Mouse (Mus musculus) megakaryocyte progenitor cell, adult 5-6 weeks (primary cell): Measurements from ENCODE around the gene Egr2. TPM values are rescaled to one million over a fixed set of nuclear protein-coding genes. Genes with fewer than 3 reads are reported as not detected.

Source experiments
- ATAC-seq: replicated peaks from 2 replicates; pipeline ENCODE4 v1.8.0; 2016; ENCODE audit warnings: mild to moderate bottlenecking, moderate TSS enrichment, inconsistent platforms; ENCODE audit not compliant: poor library complexity
- total RNA-seq, 2 experiments: library from RNA; stranded (forward) in 1 of 2; stranded (reverse) in 1 of 2; fragments of 157-497, 149-512 nt in 1 of 2; fragments of 200-1000 nt in 1 of 2; gene quantifications; 2 replicates each; pipeline versions ENCODE4 v1.2.3 to v1.2.4; 2015 to 2017

Gene Egr2
- total RNA-seq (2015) (0.84 and 1.1 TPM in 2 replicates), total RNA-seq (2017) (1.9 and 2.2 TPM in 2 replicates)

GRCm38 (mm10) chr10:67535256-67535655, at the start of gene Egr2:
TSS of gene Egr2 (plus strand) at chr10:67535475.
- ATAC-seq: no peak; the same call in 1 of the 2 replicates

GRCm38 (mm10) chr10:67487496-67487895, 47.8 kb upstream of the Egr2 start:
- ATAC-seq: 0 out of 2 replicates have a peak, but pooled peaks have one; percentile 20

GRCm38 (mm10) chr10:67489836-67490235, 45.4 kb upstream of the Egr2 start:
- peak; percentile 68 for ATAC-seq

- peak; percentile 64 for ATAC-seq
Measured at GRCm38 (mm10) chr10:67490632-67491031, 44.6 kb upstream of the Egr2 start.

GRCm38 (mm10) chr10:67492161-67492571, 43.1 kb upstream of the Egr2 start:
- no peak for ATAC-seq

- ATAC-seq: no peak
Measured at GRCm38 (mm10) chr10:67493556-67493955, 41.7 kb upstream of the Egr2 start.

- ATAC-seq: peak; percentile 17; the same call in 1 of the 2 replicates
Measured at GRCm38 (mm10) chr10:67497144-67497892, 38.0 kb upstream of the Egr2 start.

- no peak for ATAC-seq
Measured at GRCm38 (mm10) chr10:67497951-67498350, 37.3 kb upstream of the Egr2 start.

GRCm38 (mm10) chr10:67503320-67503995, 31.8 kb upstream of the Egr2 start:
- ATAC-seq: peak; percentile 92

GRCm38 (mm10) chr10:67504046-67504445, 31.2 kb upstream of the Egr2 start:
- 0 out of 2 replicates have a peak, but pooled peaks have one; percentile 5 for ATAC-seq

GRCm38 (mm10) chr10:67505248-67505647, 30.0 kb upstream of the Egr2 start:
- no peak for ATAC-seq

- no peak for ATAC-seq
Measured at GRCm38 (mm10) chr10:67512211-67512610, 23.1 kb upstream of the Egr2 start.

GRCm38 (mm10) chr10:67512871-67513270, 22.4 kb upstream of the Egr2 start:
- ATAC-seq: no peak

- ATAC-seq: peak; percentile 86
Measured at GRCm38 (mm10) chr10:67518733-67519132, 16.5 kb upstream of the Egr2 start.

GRCm38 (mm10) chr10:67524130-67524529, 11.1 kb upstream of the Egr2 start:
- ATAC-seq: no peak

GRCm38 (mm10) chr10:67524694-67525093, 10.6 kb upstream of the Egr2 start:
- ATAC-seq: no peak

GRCm38 (mm10) chr10:67526435-67526834, 8.8 kb upstream of the Egr2 start:
- no peak for ATAC-seq

- ATAC-seq: no peak
Measured at GRCm38 (mm10) chr10:67529769-67530168, 5.5 kb upstream of the Egr2 start.

- ATAC-seq: peak; percentile 58
Measured at GRCm38 (mm10) chr10:67535972-67536371, 697 bp downstream of the Egr2 start.

- ATAC-seq: 0 out of 2 replicates have a peak, but pooled peaks have one; percentile 3
Measured at GRCm38 (mm10) chr10:67536621-67537141, 1.4 kb downstream of the Egr2 start.

GRCm38 (mm10) chr10:67537151-67537994, 2.1 kb downstream of the Egr2 start:
- ATAC-seq: peak; percentile 73
